Mouse (Mus musculus) stomach, embryonic 16.5 days (tissue): Measurements from ENCODE around the gene Ssc4d. TPM values are rescaled to one million over a fixed set of nuclear protein-coding genes. Genes with fewer than 3 reads are reported as not detected.

ENCODE experiments used
- ATAC-seq: fragments of 200-750 bp; cut with Nextera tagmentation; 2 replicates; pipeline ENCODE4 v1.8.0; 2017; ENCODE audit warnings: moderate number of reproducible peaks, moderate TSS enrichment; ENCODE audit not compliant: insufficient read depth, low FRiP score
- H3K27ac ChIP-seq: fragments of 300-500 bp; sonication (generic); 2 replicates; pipeline ENCODE4 v1.5.1; 2014; ENCODE audit warnings: low read length
- H3K27me3 ChIP-seq: fragments of 300-500 bp; sonication (generic); 2 replicates; pipeline ENCODE4 v1.6.1; 2014; ENCODE audit warnings: low read length, control low read depth, mixed read lengths; ENCODE audit not compliant: control insufficient read depth, insufficient read depth
- H3K36me3 ChIP-seq: fragments of 300-500 bp; sonication (generic); 2 replicates; pipeline ENCODE4 v1.6.1; 2014; ENCODE audit warnings: low read length; ENCODE audit not compliant: control insufficient read depth, insufficient read depth
- H3K4me1 ChIP-seq: fragments of 300-500 bp; sonication (generic); 2 replicates; pipeline ENCODE4 v1.6.1; 2014; ENCODE audit warnings: low read length, control low read depth, mixed read lengths; ENCODE audit not compliant: control insufficient read depth, insufficient read depth
- H3K4me2 ChIP-seq: fragments of 300-500 bp; sonication (generic); 2 replicates; pipeline ENCODE4 v1.6.1; 2014; ENCODE audit warnings: low read depth, low read length, mixed read lengths
- H3K4me3 ChIP-seq: fragments of 300-500 bp; sonication (generic); replicated peaks from 2 replicates; pipeline ENCODE4 v1.5.1; 2014; ENCODE audit warnings: mild to moderate bottlenecking, low read length
- H3K9ac ChIP-seq: fragments of 300-500 bp; sonication (generic); 2 replicates; pipeline ENCODE4 v1.6.1; 2014; ENCODE audit warnings: low read length
- H3K9me3 ChIP-seq: fragments of 300-500 bp; sonication (generic); replicated peaks from 2 replicates; pipeline ENCODE4 v1.6.1; 2016; ENCODE audit warnings: low read length, control low read depth; ENCODE audit not compliant: control insufficient read depth
- WGBS: fragments of 180-500 bp; shearing (Covaris S2); extraction: QIAGEN DNeasy Blood & Tissue Kit; methylation state at CpG from one replicate; pipeline ENCODE4 v1.1.7; 2014; 5-methylcytosine and 5-hydroxymethylcytosine counted together
- polyA plus RNA-seq: library from polyadenylated mRNA; unstranded; fragments of >200 nt; fragmentation: Nextera tagmentation; extraction: Ambion mirVana; gene quantifications from 2 replicates; pipeline ENCODE4 v1.2.1, GENCODE M21; 2015

The Ssc4d gene
- polyA plus RNA-seq, 1 experiment from 2014 or later = 2.9 TPM

GRCm38 (mm10) chr5:135911633-135912220, 62.6 kb downstream of the Ssc4d start:
- 83% methylated on average over 11 of the region's 11 CpGs for WGBS
- no peak for ATAC-seq
- Histone ChIP-seq H3K4me3 (no peak overlapping the region), H3K4me1 (peaks cover 5% of the 10 kb centered on the region; the same call in 1 of the 2 replicates), H3K36me3 (peaks cover 8% of the 10 kb centered on the region), H3K9ac (no peak overlapping the region), H3K4me2 (no peak overlapping the region), H3K27ac (no peak overlapping the region), H3K9me3 (no peaks in the 10 kb centered on the region), H3K27me3 (no peaks in the 10 kb centered on the region)

GRCm38 (mm10) chr5:135910813-135911212, 63.5 kb downstream of the Ssc4d start:
- H3K36me3 ChIP-seq = peaks cover 8% of the 10 kb centered on the region
- no peak for ATAC-seq
- no peak overlapping the region for H3K27ac ChIP-seq
- no peak overlapping the region for H3K9ac ChIP-seq
- 91% methylated on average over 25 of the region's 25 CpGs for WGBS
- peaks cover 5% of the 10 kb centered on the region; the same call in 1 of the 2 replicates for H3K4me1 ChIP-seq
- H3K4me3 ChIP-seq = no peak overlapping the region
- no peak overlapping the region for H3K4me2 ChIP-seq
- H3K27me3 ChIP-seq = no peaks in the 10 kb centered on the region
- H3K9me3 ChIP-seq = no peaks in the 10 kb centered on the region

Other genes starting within 250 kb of the Ssc4d start
- 44.1 and 46.0 TPM in 2 replicates for gene Tmem120a, start 230.1 kb downstream of the Ssc4d start, polyA plus RNA-seq
- gene Styxl1, start 196.1 kb downstream of the Ssc4d start, polyA plus RNA-seq = 0.27 TPM in 1 of 2 replicates, not detected in the other
- gene Mdh2, start 196.1 kb downstream of the Ssc4d start, polyA plus RNA-seq = 547 and 553 TPM in 2 replicates
- gene Srrm3, start 167.6 kb downstream of the Ssc4d start, polyA plus RNA-seq = 1.2 TPM in 2 replicates
- 649 and 704 TPM in 2 replicates for gene Hspb1, start 86.6 kb downstream of the Ssc4d start, polyA plus RNA-seq
- gene Ywhag, start 39.9 kb downstream of the Ssc4d start, polyA plus RNA-seq = 195 and 199 TPM in 2 replicates
- gene Zp3, start 5.6 kb upstream of the Ssc4d start, polyA plus RNA-seq = 1.8 and 2.0 TPM in 2 replicates
- gene Dtx2, start 20.3 kb upstream of the Ssc4d start, polyA plus RNA-seq = 23.7 and 24.5 TPM in 2 replicates
- 34.0 and 38.2 TPM in 2 replicates for gene Upk3b, start 64.0 kb upstream of the Ssc4d start, polyA plus RNA-seq
- gene Upk3bl, start 80.0 kb upstream of the Ssc4d start, polyA plus RNA-seq = 190 and 227 TPM in 2 replicates
- gene Rasa4, start 109.4 kb upstream of the Ssc4d start, polyA plus RNA-seq = 9.6 and 9.7 TPM in 2 replicates
- 198 and 202 TPM in 2 replicates for gene Polr2j, start 142.1 kb upstream of the Ssc4d start, polyA plus RNA-seq
- 25.0 and 26.3 TPM in 2 replicates for gene Lrwd1, start 161.5 kb upstream of the Ssc4d start, polyA plus RNA-seq
- 15.5 and 18.0 TPM in 2 replicates for gene Alkbh4, start 161.6 kb upstream of the Ssc4d start, polyA plus RNA-seq
- gene Orai2, start 196.2 kb upstream of the Ssc4d start, polyA plus RNA-seq = 8.4 and 8.6 TPM in 2 replicates
- gene Prkrip1, start 224.4 kb upstream of the Ssc4d start, polyA plus RNA-seq = 44.5 and 45.3 TPM in 2 replicates